Mouse (Mus musculus) hindbrain, embryonic 16.5 days (tissue): ENCODE measurements at regions not wholly inside any gene's neighbourhood (a gene's known extent, or its start where the extent isn't known, plus 50 kb on each side); places are given as distances from the start of the nearest gene placed in this dataset.

Source experiments
- ATAC-seq: fragments of 200-750 bp; cut with Nextera tagmentation; 2 replicates; pipeline ENCODE4 v1.8.0; 2017; ENCODE audit warnings: moderate TSS enrichment, moderate library complexity
- H3K27ac ChIP-seq: fragments of 300-500 bp; sonication (generic); 2 replicates; pipeline ENCODE4 v1.5.1; 2014; ENCODE audit warnings: low read depth, mild to moderate bottlenecking, control low read depth, low read length, moderate library complexity
- H3K27me3 ChIP-seq: fragments of 300-500 bp; sonication (generic); replicated peaks from 2 replicates; pipeline ENCODE4 v1.6.1; 2014; ENCODE audit warnings: low read length; ENCODE audit not compliant: control insufficient read depth, insufficient read depth
- H3K36me3 ChIP-seq: fragments of 300-500 bp; sonication (generic); 2 replicates; pipeline ENCODE4 v1.6.1; 2014; ENCODE audit warnings: mild to moderate bottlenecking, low read length, moderate library complexity, mixed read lengths; ENCODE audit not compliant: control insufficient read depth, insufficient read depth
- H3K4me1 ChIP-seq: fragments of 300-500 bp; sonication (generic); 2 replicates; pipeline ENCODE4 v1.6.1; 2014; ENCODE audit warnings: low read depth, low read length; ENCODE audit not compliant: control insufficient read depth, insufficient read depth
- H3K4me2 ChIP-seq: fragments of 300-500 bp; sonication (generic); 2 replicates; pipeline ENCODE4 v1.6.1; 2014; ENCODE audit warnings: mild to moderate bottlenecking, low read length, control low read depth, moderate library complexity
- H3K4me3 ChIP-seq: fragments of 300-500 bp; sonication (generic); 2 replicates; pipeline ENCODE4 v1.5.1; 2014; ENCODE audit warnings: mild to moderate bottlenecking, low read length, control low read depth, moderate library complexity
- H3K9ac ChIP-seq: fragments of 300-500 bp; sonication (generic); 2 replicates; pipeline ENCODE4 v1.6.1; 2014; ENCODE audit warnings: low read depth, mild to moderate bottlenecking, control low read depth, low read length, moderate library complexity
- H3K9me3 ChIP-seq: fragments of 300-500 bp; sonication (generic); 2 replicates; pipeline ENCODE4 v1.6.1; 2014; ENCODE audit warnings: mild to moderate bottlenecking, low read length, moderate library complexity; ENCODE audit not compliant: control insufficient read depth
- WGBS: fragments of 180-500 bp; shearing (Covaris S2); extraction: QIAGEN DNeasy Blood & Tissue Kit; methylation state at CpG from one replicate; pipeline ENCODE4 v1.1.7; 2014; 5-methylcytosine and 5-hydroxymethylcytosine counted together

- Histone ChIP-seq H3K27me3 (no peaks in the 10 kb centered on the region), H3K27ac (no peak overlapping the region), H3K4me2 (no peak overlapping the region), H3K9ac (no peak overlapping the region), H3K4me3 (no peak overlapping the region), H3K4me1 (peaks cover 4% of the 10 kb centered on the region), H3K36me3 (no peaks in the 10 kb centered on the region), H3K9me3 (no peaks in the 10 kb centered on the region)
- 50% methylated on average over 12 of the region's 12 CpGs for WGBS
- ATAC-seq = no peak
Measured at GRCm38 (mm10) chr4:142496605-142497004, 257.4 kb upstream of the Kazn start.

GRCm38 (mm10) chr4:142492926-142493492 lies 253.8 kb upstream of the Kazn start:
- Histone ChIP-seq H3K27ac (no peak overlapping the region), H3K9ac (no peak overlapping the region), H3K4me2 (no peak overlapping the region), H3K9me3 (no peaks in the 10 kb centered on the region), H3K4me1 (no peaks in the 10 kb centered on the region), H3K4me3 (no peak overlapping the region), H3K36me3 (no peaks in the 10 kb centered on the region), H3K27me3 (no peaks in the 10 kb centered on the region)
- 71% methylated on average over 10 of the region's 10 CpGs for WGBS
- no peak for ATAC-seq

- Histone ChIP-seq H3K27ac (no peak overlapping the region), H3K4me2 (no peak overlapping the region), H3K36me3 (no peaks in the 10 kb centered on the region), H3K9ac (no peak overlapping the region), H3K9me3 (no peaks in the 10 kb centered on the region), H3K27me3 (no peaks in the 10 kb centered on the region), H3K4me3 (no peak overlapping the region), H3K4me1 (no peaks in the 10 kb centered on the region)
- 0 out of 2 replicates have a peak, but pooled peaks have one; percentile 24 for ATAC-seq
- 58% methylated on average over 4 of the region's 4 CpGs for WGBS
Measured at GRCm38 (mm10) chr4:142485784-142486423, 246.7 kb upstream of the Kazn start.

- no peak for ATAC-seq
- Histone ChIP-seq H3K4me3 (peak overlapping the region; percentile 40), H3K36me3 (no peaks in the 10 kb centered on the region), H3K27me3 (no peaks in the 10 kb centered on the region), H3K27ac (no peak overlapping the region), H3K9me3 (no peaks in the 10 kb centered on the region), H3K4me2 (peak overlapping the region; percentile 59), H3K4me1 (peaks cover 23% of the 10 kb centered on the region), H3K9ac (peak overlapping the region; percentile 42)
- WGBS = 70% methylated on average over 10 of the region's 10 CpGs
Measured at GRCm38 (mm10) chr4:142475632-142476031, 236.4 kb upstream of the Kazn start.

GRCm38 (mm10) chr4:142474626-142475025 lies 235.4 kb upstream of the Kazn start:
- Histone ChIP-seq H3K27me3 (no peaks in the 10 kb centered on the region), H3K27ac (no peak overlapping the region), H3K9me3 (no peaks in the 10 kb centered on the region), H3K9ac (no peak overlapping the region), H3K4me1 (peaks cover 23% of the 10 kb centered on the region), H3K4me2 (peak overlapping the region; percentile 59), H3K36me3 (no peaks in the 10 kb centered on the region), H3K4me3 (no peak overlapping the region; the same call in 1 of the 2 replicates)
- 73% methylated on average over 7 of the region's 7 CpGs for WGBS
- ATAC-seq = no peak

- ATAC-seq = peak; percentile 69
Measured at GRCm38 (mm10) chr4:142474018-142474417, 234.8 kb upstream of the Kazn start.

GRCm38 (mm10) chr4:142473284-142473683 lies 234.1 kb upstream of the Kazn start:
- peaks cover 23% of the 10 kb centered on the region for H3K4me1 ChIP-seq
- peak overlapping the region; percentile 9; the same call in 1 of the 2 replicates for H3K4me2 ChIP-seq
- no peak overlapping the region for H3K4me3 ChIP-seq
- no peak overlapping the region for H3K27ac ChIP-seq
- H3K9me3 ChIP-seq = no peaks in the 10 kb centered on the region
- H3K36me3 ChIP-seq = no peaks in the 10 kb centered on the region
- ATAC-seq = no peak
- H3K9ac ChIP-seq = no peak overlapping the region
- H3K27me3 ChIP-seq = no peaks in the 10 kb centered on the region
- WGBS = 59% methylated on average over 8 of the region's 8 CpGs

More at GRCm38 (mm10) chr4:142474018-142474417, 234.8 kb upstream of the Kazn start:
- Histone ChIP-seq H3K36me3 (no peaks in the 10 kb centered on the region), H3K9me3 (no peaks in the 10 kb centered on the region), H3K27ac (no peak overlapping the region), H3K4me3 (no peak overlapping the region), H3K4me2 (peak overlapping the region; percentile 59), H3K9ac (no peak overlapping the region), H3K4me1 (peaks cover 23% of the 10 kb centered on the region), H3K27me3 (no peaks in the 10 kb centered on the region)
- 28% methylated on average over 12 of the region's 12 CpGs for WGBS

- Histone ChIP-seq H3K9ac (no peak overlapping the region), H3K4me2 (no peak overlapping the region), H3K9me3 (no peaks in the 10 kb centered on the region), H3K4me1 (peaks cover 23% of the 10 kb centered on the region), H3K4me3 (no peak overlapping the region), H3K36me3 (no peaks in the 10 kb centered on the region), H3K27me3 (no peaks in the 10 kb centered on the region), H3K27ac (no peak overlapping the region)
- WGBS = 86% methylated on average over 3 of the region's 3 CpGs
- no peak for ATAC-seq
Measured at GRCm38 (mm10) chr4:142472332-142472731, 233.1 kb upstream of the Kazn start.

- Histone ChIP-seq H3K4me1 (peaks cover 22% of the 10 kb centered on the region), H3K27ac (no peak overlapping the region), H3K36me3 (no peaks in the 10 kb centered on the region), H3K4me3 (no peak overlapping the region), H3K4me2 (no peak overlapping the region), H3K27me3 (no peaks in the 10 kb centered on the region), H3K9me3 (no peaks in the 10 kb centered on the region), H3K9ac (no peak overlapping the region)
- WGBS = 80% methylated on average over 6 of the region's 6 CpGs
- ATAC-seq = no peak
Measured at GRCm38 (mm10) chr4:142470784-142471183, 231.6 kb upstream of the Kazn start.
